Mouse (Mus musculus): ENCODE data around the gene Scml4.

Gene Scml4

DNA sequence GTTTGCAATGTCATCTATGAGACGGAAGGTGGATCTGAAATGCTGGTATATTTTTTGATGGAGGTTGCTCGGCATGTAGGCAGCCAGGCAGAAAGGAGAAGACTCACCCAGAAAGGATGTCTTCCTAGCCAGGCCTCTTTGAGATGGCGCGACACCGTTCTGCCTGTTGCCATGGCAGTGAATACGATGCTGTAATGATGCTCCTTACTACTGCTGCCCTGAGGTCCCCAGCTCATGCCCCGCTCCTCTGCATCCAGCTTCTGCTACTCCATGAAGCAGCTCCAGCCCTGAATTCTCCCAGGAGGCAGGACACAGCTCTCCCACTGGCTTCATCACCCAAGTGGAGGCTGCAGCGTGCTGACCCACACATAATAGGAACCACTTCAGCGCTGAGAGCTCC, 130.8 kb downstream of the Scml4 start:
- in situ Hi-C loops (cut with MboI), result loop anchor here (10.0 kb wide), 1 partner anchor 296 kb away; no protein-coding TSS in a partner anchor

DNA sequence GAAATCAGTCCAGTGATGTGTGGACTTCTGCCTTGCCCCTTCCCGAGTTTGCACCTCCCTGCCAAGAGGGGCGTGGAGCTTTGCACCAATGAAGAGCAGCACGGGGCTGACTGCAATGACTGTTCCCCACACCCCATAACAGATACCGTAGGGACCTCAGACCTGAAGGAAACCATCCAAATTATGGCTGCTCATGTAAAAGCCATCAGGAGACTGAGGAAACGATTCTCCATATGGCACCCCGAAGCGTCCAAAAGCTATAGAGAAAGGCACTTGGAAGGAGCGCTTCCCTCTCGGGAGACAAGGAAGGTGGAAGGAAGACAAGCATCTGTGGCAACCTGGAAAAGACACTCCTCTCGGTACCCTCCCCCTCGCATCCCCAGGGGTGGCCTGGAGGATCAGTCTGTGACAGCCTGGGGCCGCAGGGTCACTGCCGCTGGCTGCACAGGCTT, 134.2 kb downstream of the Scml4 start:
- in situ Hi-C loops (cut with MboI), result loop anchor here (10.0 kb wide), 1 partner anchor 300 kb away; no protein-coding TSS in a partner anchor

DNA sequence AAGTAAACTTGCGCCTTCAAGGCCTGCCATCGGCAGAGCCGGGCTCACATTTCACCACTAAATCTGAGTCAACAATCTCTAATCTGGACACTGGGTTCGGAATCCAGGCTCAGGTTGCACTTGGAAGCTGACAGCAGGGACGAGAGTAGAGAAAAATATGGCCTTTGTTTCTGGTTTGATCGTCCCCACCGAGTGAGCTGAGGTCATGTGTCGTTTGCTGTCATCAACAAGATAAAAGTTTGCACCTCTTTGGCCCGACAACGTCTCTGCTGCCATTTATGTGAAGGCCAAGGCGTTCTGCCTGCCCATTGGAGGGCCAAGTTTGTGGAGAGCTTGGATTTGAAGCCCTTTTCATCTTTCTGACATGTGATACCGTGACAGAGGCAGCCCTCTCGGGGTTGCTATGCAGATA, 135.3 kb downstream of the Scml4 start:
- in situ Hi-C loops (cut with MboI), result loop anchor here (10.0 kb wide), 1 partner anchor 301 kb away; no protein-coding TSS in a partner anchor

DNA sequence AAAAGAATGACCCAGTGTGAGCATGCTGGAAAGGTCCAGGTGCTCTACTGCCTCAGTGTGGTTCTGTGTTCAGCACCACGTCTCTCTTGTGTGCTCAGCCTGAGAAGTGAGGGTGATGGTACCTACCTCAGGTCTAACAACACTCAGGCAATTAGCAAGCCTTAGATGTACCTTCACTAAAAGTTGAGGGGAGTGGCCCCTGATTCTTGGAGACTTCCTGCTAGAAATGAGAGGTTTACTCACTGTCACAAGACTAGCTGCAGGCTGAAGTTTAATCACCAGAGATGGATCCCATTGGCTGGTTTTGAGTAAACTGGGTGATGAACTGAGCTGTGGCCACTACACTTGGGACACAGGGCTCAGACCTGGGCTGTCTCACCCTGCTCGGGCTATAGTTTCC, 137.1 kb downstream of the Scml4 start:
- in situ Hi-C loops (cut with MboI), result loop anchor here (10.0 kb wide), 1 partner anchor 302 kb away; no protein-coding TSS in a partner anchor

DNA sequence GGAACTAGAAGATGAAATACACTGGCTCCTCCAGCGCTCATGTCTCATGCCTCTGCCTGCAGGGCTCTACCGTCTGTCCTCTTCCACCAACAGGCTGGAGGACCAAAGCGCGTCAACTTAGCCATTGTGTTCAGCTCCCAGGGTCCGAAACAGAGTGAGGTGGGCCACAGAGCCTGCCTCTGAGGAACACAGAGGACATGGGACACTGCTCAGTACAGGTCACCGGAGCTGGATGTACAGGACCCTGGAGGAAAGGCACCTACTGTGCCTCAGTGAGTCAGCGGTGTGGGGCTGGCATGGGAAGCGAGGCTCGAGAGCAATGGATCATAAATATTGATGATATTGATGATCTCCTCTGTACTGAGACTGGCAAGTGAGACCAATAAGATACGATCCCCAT, 139.2 kb downstream of the Scml4 start:
- in situ Hi-C loops (cut with MboI), result loop anchor here (10.0 kb wide), 1 partner anchor 305 kb away; no protein-coding TSS in a partner anchor

DNA sequence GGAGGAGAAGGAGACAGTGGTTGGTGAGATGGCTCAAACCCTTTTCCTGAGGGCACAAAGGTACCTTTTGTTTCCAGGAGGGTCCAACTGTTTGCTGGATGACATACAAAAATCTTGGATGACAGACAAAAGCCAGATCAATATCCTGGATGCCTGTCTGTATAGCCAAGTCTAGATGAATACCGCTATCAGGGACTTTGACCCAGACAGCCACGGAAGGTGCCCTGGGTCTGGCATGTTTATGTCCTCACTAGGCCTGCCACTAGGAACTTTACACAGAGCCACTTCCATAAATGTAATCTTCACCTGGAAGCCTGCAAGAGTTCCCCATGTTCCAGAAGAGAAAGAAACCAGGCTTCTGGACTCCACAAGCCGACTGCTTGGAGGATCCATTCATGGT, 141.3 kb downstream of the Scml4 start:
- in situ Hi-C loops (cut with MboI), result no loop called here

DNA sequence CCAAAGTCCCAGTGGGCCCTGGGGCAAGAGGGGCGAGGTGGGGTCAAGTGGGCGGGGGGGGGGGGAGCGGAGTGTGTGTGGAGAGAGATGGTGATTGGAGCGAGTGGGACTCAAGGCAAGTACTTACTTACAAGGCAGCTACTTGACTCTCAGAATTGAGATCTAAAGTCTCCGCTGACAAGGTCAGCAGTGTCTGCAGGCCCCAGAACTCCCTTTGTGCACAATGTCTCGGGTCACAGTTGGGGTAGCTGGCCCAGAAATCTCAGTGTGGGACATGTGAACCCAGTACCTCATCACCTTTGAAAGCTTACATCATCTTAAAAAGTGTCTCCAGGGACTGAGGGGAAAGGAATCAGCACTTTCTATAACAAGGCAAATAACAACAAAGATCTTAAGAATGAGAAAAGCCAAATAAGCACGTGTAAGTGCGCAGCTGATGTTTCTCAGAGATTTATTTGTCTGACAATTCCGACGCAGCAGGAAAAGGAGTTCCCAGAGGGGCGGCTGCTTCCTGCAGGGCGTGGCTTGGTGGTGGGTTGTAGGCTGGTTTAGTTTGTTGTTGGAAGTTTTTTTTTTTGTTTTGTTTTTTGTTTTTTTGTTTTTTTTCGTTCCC, 142.0 kb downstream of the Scml4 start:
- in situ Hi-C loops (cut with MboI), result no loop called here

DNA sequence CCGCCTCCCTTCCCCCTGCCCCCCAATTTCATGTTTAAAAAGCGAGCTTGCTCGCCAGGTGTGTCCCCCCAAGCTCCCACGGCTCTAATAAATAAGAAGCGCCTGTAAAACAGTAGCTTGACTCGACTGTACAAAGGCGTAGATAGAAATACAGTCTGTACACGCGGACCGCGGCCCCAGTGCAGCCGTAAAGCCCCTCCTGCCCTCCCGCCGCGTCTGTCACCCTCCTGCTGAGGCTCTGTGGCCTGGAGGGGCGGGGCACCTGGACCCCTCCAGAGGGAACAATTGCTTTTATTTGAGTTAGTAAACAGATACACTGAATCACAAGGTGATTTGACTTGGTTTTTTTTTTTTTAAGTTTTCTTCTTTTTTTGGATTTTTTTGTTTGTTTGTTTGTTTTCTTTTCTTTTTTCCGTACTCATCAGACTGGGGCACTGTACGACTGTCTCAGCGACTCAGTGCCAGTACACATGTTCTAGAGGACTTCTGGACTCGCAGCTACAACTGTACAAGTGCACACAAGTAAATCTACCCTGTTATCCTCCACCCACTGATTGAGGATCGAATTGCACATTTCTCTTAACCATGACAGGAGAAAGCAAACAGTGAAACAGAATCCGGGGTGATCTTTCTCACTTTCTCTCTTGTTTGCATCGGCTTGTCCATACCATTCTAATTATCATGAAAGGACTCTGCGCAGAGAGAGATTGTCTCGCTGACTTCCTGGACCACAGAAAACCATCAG, 142.7 kb downstream of the Scml4 start:
- in situ Hi-C loops (cut with MboI), result no loop called here

DNA sequence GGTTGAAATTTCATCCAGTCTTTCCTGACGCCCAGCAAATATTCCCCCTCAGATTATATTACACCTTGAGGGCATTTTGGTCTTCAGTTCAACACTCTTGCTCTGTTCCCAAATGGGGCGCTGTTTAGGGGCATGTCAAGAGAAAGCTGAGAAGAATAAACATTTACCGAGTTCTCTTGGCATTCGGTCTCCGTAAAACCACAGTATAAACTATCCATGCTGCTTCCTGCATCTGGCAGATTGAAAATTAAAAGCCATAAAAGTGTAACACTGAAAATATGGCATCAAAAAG, 143.2 kb downstream of the Scml4 start:
- in situ Hi-C loops (cut with MboI), result no loop called here

DNA sequence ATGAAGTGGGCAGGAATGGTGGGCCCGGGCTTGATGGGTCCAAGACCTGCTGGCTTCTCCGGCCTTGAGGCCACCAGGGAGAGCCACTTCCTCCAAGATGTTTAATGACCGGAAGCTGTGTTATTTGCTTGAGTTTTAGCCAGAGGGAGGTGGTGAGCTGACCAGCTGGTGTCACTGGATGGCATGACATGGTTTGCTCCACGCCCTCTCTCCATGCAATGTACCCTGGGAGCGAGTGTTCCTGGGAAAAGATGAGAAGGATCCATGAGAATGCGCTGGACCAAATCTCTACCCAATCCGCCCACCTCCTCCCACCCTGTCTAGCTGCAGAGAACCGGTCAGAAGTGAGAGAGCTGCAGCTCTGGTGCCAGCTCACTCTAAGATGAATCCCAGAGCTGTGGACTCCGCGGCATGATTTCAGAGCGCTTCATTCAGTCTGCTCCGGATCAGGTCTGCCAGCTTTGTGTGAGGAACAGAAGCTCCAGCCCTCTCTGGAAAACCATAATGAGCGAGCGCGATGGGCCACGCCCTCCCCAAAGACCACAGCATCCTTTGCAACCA, 144.1 kb downstream of the Scml4 start:
- in situ Hi-C loops (cut with MboI), result no loop called here

DNA sequence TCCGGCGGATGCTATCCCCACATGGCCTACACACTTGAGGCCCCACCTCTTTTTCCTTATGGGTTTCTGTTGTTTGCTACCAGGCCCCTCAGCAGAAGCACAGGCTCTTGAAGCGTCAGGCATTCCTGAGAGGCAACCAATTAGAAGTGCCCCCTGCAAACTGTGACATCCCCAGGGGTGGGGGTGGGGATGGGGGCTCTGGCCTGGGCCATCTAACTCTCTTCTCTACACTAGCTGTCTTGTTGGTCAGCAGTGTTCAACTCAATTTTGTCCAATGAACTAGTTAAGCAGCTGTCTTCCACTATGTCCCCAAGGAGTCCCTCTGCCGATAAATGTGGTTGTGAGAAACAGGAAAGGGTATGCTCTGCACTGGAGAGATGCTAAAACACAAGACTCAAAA, 144.9 kb downstream of the Scml4 start:
- in situ Hi-C loops (cut with MboI), result no loop called here

DNA sequence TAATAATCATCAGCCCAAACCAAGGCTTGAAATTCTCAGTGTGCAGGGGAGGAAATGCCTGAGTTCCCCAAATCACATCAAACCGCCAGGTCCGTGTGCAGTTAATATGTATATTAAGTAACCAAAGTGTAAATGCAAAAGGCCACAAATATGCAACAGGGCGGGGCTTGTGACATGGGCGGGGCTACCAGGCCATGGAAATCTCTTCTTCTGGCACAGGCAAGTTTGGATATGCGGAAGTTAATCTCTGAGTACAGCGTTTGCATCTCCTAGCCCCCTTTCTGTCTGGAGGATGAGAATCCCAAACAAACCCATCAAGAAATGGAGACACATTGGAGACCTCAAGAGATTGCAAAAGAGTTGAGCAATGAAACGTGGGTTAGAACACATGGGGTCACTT, 145.5 kb downstream of the Scml4 start:
- in situ Hi-C loops (cut with MboI), result no loop called here

DNA sequence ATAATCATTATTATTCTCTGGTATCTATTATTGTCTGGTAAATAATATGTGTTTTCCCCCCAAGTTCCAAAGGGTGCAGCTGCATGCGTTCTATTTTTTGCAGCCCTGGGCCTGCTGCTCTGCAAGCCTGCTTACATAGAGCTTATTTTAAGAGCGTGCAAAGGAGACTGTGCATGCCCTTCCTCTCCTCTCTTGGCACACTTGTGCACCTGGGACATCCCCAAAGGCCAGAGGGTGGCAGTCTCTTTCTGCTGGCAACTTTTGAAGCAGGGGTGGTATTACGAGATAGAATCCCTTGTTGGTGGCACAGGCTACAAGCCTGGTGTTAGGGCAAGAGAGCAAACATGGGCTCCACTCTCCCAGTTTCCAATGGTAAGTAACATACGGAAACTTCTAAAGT, 146.4 kb downstream of the Scml4 start:
- in situ Hi-C loops (cut with MboI), result no loop called here

DNA sequence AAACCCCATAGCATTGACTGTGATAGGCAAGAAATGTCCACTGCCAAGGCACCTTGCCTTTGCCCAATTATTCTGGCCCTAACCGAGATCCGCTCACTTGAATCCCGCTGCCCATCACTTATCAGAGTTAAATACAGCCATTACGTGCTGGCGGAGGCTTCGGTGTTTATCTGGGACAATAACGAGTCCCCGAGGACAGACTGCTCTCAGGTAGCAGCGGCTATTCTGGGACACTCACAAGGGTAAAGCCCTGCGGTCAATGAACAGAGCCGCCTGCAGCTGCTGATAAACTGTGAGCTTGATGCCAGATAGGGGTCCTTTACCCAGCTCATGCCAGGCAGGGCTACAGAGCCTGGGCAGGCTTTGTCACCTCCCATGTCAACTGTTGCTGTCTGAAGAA, 147.9 kb downstream of the Scml4 start:
- in situ Hi-C loops (cut with MboI), result no loop called here

All from mature B cell (primary cell).